Mouse (Mus musculus) heart, embryonic 11.5 days (tissue): ENCODE measurements around the gene Folr2. TPM values are rescaled to one million over a fixed set of nuclear protein-coding genes. Genes with fewer than 3 reads are reported as not detected.
A peak's percentile ranks its signal among the peaks of the same experiment; 100 is the strongest.

Experiments used
- ATAC-seq: fragments of 200-750 bp; cut with Nextera tagmentation; replicated peaks from 2 replicates; pipeline ENCODE4 v1.8.0; 2017; ENCODE audit warnings: moderate library complexity; ENCODE audit not compliant: insufficient number of reproducible peaks, low FRiP score, low TSS enrichment
- H3K27ac ChIP-seq: fragments of 300-500 bp; sonication (generic); 2 replicates; pipeline ENCODE4 v1.5.1; 2014; ENCODE audit warnings: mild to moderate bottlenecking, low read depth, low read length
- H3K27me3 ChIP-seq: fragments of 300-500 bp; sonication (generic); 2 replicates; pipeline ENCODE4 v1.6.1; 2014; ENCODE audit warnings: mild to moderate bottlenecking, low read length, mixed read lengths; ENCODE audit not compliant: control insufficient read depth, insufficient read depth
- H3K36me3 ChIP-seq: fragments of 300-500 bp; sonication (generic); 2 replicates; pipeline ENCODE4 v1.6.1; 2014; ENCODE audit warnings: mild to moderate bottlenecking, low read length, moderate library complexity, mixed read lengths; ENCODE audit not compliant: control insufficient read depth, insufficient read depth
- H3K4me1 ChIP-seq: fragments of 300-500 bp; sonication (generic); 2 replicates; pipeline ENCODE4 v1.6.1; 2014; ENCODE audit warnings: low read length; ENCODE audit not compliant: control insufficient read depth, insufficient read depth
- H3K4me2 ChIP-seq: fragments of 300-500 bp; sonication (generic); 2 replicates; pipeline ENCODE4 v1.6.1; 2014; ENCODE audit warnings: mild to moderate bottlenecking, moderate library complexity
- H3K4me3 ChIP-seq: fragments of 300-500 bp; sonication (generic); 2 replicates; pipeline ENCODE4 v1.5.1; 2014; ENCODE audit warnings: low read depth, low read length
- H3K9ac ChIP-seq: fragments of 300-500 bp; sonication (generic); 2 replicates; pipeline ENCODE4 v1.6.1; 2014; ENCODE audit warnings: mild to moderate bottlenecking, low read depth, low read length, moderate library complexity
- H3K9me3 ChIP-seq: fragments of 300-500 bp; sonication (generic); replicated peaks from 2 replicates; pipeline ENCODE4 v1.6.1; 2016; ENCODE audit warnings: low read length; ENCODE audit not compliant: control insufficient read depth
- WGBS: fragments of 180-500 bp; shearing (Covaris S2); extraction: QIAGEN DNeasy Blood & Tissue Kit; methylation state at CpG from one replicate; pipeline ENCODE4 v1.1.7; 2014; ENCODE audit not compliant: insufficient replicate concordance; 5-methylcytosine and 5-hydroxymethylcytosine counted together
- polyA plus RNA-seq: library from polyadenylated mRNA; unstranded; fragments of >200 nt; fragmentation: Nextera tagmentation; extraction: Ambion mirVana; gene quantifications from 2 replicates; pipeline ENCODE4 v1.2.1, GENCODE M21; 2014

The Folr2 gene
- polyA plus RNA-seq, result not detected in 2 replicates

DNA sequence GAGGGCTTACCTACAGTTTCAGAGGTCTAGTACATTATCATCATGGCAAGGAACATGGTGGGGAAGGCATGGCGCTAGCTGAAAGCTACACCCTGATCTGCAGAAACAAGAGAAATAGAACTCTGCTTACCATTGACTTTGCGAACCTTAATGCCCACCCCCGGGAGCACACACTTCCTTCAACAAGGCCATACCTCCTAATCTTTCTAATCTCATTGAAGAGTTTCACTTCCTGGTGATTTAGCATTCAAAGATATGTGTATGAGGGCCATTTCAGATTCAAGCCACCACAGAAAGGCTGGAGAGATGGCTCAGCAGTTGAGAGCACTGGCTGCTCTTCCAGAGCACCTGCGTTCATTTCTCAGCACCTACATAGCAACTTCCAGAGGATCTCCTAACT lies at the start of gene Folr2:
TSS of gene Folr2 (minus strand) at position 101 of the 400 bp plus-strand sequence.
- Histone ChIP-seq H3K4me2 (no peak within 1 kb of the TSS), H3K4me3 (no peak within 1 kb of the TSS), H3K27me3 (no peaks in the 10 kb centered on the region), H3K9me3 (no peaks in the 10 kb centered on the region), H3K9ac (no peak within 1 kb of the TSS), H3K4me1 (no peaks in the 10 kb centered on the region), H3K27ac (no peak within 1 kb of the TSS), H3K36me3 (no peaks in the 10 kb centered on the region)
- no peak for ATAC-seq
- WGBS, result 84% methylated on average over 4 of the region's 4 CpGs

DNA sequence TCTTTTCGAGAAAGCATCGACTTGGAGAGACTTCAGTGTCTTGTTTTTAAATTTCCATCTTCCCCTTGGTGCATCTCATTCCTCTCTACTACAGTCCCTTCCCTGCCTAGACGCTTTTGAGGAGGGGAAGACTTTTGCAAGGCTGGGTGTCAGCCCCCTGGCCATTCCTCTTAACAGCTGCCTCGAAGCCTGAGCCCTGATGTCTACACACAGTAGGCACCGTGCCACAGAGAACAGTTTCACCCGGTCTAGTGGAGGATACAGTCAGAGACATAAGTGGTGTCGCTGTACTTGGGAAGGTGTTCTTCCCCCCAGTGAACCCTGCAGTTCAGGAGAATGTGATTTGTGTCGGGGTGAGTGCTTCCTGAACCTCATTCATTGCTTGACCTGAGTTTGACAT lies 49.7 kb upstream of the Folr2 start:
- H3K27me3 ChIP-seq, result no peaks in the 10 kb centered on the region
- peak overlapping the region; percentile 93 for H3K9ac ChIP-seq
- WGBS, result 67% methylated on average over 8 of the region's 8 CpGs
- H3K4me1 ChIP-seq, result peaks cover 20% of the 10 kb centered on the region
- no peaks in the 10 kb centered on the region for H3K9me3 ChIP-seq
- no peak for ATAC-seq
- peak overlapping the region; percentile 97; the same call in 1 of the 2 replicates for H3K27ac ChIP-seq
- peak overlapping the region; percentile 87 for H3K4me3 ChIP-seq
- peak overlapping the region; percentile 81 for H3K4me2 ChIP-seq
- H3K36me3 ChIP-seq, result peaks cover 16% of the 10 kb centered on the region

DNA sequence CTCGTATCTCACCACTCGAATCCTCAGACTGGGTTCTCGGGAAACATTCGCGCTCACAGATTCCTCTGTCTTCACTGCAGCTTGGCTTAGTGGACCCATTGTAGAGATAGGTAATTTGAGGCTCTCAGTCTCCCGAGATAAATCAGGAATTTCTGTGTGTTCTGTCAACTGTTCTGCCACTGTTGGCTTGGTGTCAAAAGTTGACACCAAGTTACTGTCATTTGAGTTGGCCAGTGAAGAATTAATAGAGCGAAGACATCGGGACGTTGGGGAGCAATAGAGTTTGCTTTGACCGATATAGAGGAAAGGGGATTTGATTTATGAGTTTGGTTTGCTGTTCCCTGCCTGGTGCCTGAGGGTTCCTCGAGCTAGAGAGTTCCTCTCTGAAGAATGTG lies 49.3 kb upstream of the Folr2 start, which contains the start of gene Tomt:
TSS of gene Tomt (minus strand) at position 73 of the 395 bp plus-strand sequence.
- Histone ChIP-seq H3K9me3 (no peaks in the 10 kb centered on the region), H3K27ac (peak within 1 kb of the TSS; percentile 97), H3K4me3 (peak within 1 kb of the TSS; percentile 87), H3K4me1 (peaks cover 20% of the 10 kb centered on the region), H3K4me2 (peak within 1 kb of the TSS; percentile 81), H3K27me3 (no peaks in the 10 kb centered on the region), H3K36me3 (peaks cover 16% of the 10 kb centered on the region), H3K9ac (peak within 1 kb of the TSS; percentile 93)
- 17% methylated on average over 11 of the region's 11 CpGs for WGBS
- ATAC-seq, result no peak

DNA sequence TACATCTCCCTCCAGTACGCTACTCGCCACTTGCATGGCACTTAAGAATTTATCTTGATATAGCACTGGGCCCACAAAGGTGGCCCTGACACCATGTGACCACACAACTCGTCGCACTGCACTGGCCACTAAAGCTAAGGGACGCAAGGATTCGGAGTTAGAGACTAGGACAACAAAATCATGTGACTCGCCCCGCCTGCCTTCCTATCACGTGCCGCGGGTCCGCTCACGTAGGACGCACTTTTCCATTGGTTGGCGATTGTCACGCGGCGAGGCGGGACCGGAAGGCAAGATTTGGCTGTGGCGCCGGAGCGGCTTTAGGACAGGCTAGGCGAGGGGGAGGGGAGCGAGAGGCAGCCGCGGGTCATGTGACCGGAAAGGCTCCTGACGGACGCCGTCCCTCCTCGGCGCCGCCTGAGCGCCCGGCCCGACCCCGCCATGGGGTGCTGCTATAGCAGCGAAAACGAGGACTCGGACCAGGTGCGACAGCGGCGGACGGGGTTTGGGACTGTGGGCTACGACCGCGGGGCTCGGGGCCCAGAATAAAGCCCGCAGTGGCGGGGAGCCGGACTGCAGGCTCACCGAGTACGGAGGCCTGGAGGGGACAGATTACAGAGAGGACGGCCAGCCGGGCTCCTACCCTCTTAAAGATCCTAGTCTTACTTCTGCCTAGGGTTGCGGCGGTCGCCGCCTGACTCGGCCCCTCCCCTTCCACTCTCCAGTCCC lies 48.7 kb upstream of the Folr2 start, which contains the start of gene Lamtor1:
TSS of gene Lamtor1 (plus strand) at position 344 of the 726 bp plus-strand sequence.
- peaks cover 20% of the 10 kb centered on the region for H3K4me1 ChIP-seq
- peak within 1 kb of the TSS; percentile 87 for H3K4me3 ChIP-seq
- peak within 1 kb of the TSS; percentile 81 for H3K4me2 ChIP-seq
- peaks cover 13% of the 10 kb centered on the region for H3K36me3 ChIP-seq
- no peaks in the 10 kb centered on the region for H3K9me3 ChIP-seq
- no peaks in the 10 kb centered on the region for H3K27me3 ChIP-seq
- H3K9ac ChIP-seq, result peak within 1 kb of the TSS; percentile 93
- peak within 1 kb of the TSS; percentile 97 for H3K27ac ChIP-seq
- ATAC-seq, result peak; percentile 98
- WGBS, result under 1% methylated on average over 60 of the region's 61 CpGs

DNA sequence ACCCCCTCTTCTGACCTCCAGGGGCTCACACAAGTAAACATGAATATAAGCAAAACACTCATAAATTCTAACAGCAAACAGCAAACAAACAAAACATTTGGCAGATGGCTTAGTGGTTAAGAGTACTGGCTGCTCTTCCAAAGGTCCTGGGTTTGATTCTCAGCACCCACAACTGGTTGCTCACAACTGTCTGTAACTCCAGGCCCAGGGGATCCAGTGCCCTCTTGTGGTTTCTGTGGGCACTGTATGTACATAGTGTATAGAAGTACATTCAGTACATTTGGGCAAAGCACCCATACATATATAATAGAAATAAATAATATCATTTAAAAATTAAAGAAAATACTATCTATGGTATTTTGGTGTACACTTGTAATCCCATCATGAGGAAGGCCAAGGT lies 45.9 kb upstream of the Folr2 start:
- ATAC-seq, result no peak
- no peak overlapping the region for H3K9ac ChIP-seq

DNA sequence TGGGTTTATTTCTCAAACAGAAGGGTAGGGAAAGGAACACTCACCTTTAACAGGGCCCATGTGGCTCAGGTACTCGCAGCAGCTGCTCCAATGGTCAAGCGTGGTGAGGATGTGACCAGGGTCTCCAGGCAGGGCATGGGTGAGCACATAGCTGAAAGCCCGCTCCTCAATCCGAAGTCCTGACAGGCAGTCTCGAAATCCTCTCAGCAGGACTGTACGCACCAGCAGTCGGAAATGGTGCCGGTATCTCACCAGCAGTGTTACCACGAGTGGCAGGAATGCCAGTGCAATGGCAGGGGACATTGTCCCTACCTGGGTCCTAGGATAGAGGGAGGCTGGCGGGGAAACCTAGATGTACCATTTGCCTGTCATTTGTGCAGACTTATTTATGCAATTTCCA lies 45.0 kb upstream of the Folr2 start:
- no peak for ATAC-seq
- H3K4me3 ChIP-seq, result no peak overlapping the region
- H3K4me1 ChIP-seq, result peaks cover 10% of the 10 kb centered on the region
- no peaks in the 10 kb centered on the region for H3K27me3 ChIP-seq
- no peak overlapping the region for H3K9ac ChIP-seq
- no peak overlapping the region for H3K4me2 ChIP-seq
- H3K9me3 ChIP-seq, result no peaks in the 10 kb centered on the region
- H3K27ac ChIP-seq, result no peak overlapping the region
- H3K36me3 ChIP-seq, result 0 out of 2 replicates have a peak, but pooled peaks cover 7% of the 10 kb centered on the region
- WGBS, result 85% methylated on average over 10 of the region's 10 CpGs

More for the DNA sequence above, 45.9 kb upstream of the Folr2 start:
- Histone ChIP-seq H3K4me1 (peaks cover 13% of the 10 kb centered on the region), H3K4me3 (no peak overlapping the region), H3K4me2 (no peak overlapping the region), H3K27me3 (no peaks in the 10 kb centered on the region), H3K27ac (no peak overlapping the region), H3K9me3 (no peaks in the 10 kb centered on the region), H3K36me3 (0 out of 2 replicates have a peak, but pooled peaks cover 7% of the 10 kb centered on the region)

DNA sequence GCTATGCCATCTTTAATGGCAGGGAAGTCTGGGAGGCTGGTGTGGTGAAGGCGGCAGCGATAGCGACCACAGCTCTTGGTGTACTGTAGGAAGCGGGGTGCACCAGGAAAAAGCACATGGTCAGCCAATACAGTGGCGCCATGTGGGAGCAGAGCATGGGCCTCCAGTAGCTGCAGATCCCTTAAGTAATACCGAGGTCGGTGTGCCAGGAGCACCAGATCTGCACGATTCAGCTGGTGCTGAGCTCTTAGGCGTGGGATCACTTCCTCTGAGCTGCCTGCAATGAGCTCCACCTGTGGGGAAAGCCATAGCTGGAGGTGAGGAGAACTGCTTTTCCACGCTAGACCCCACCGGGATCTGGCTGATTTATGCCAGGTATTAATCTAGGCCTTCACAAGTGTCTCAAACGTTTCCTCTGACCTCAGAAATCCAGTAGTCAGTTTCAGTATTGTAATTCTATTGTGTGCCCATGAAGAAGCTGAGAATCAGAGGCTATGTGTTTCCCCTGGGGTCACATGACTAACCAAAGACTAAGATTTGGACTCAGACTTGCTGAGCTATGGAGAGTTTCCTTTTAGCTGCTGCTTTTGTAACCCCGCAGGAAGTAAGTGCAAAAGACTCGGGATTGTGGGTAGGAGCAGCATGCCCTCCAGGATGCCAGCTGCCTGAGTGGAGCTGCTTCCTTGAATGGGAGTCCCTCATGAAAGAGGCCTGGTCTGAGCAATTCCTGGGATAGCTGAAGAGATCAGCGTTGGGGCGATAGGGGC lies 43.5 kb upstream of the Folr2 start:
- peaks cover 4% of the 10 kb centered on the region; the same call in 1 of the 2 replicates for H3K4me1 ChIP-seq
- H3K36me3 ChIP-seq, result 0 out of 2 replicates have a peak, but pooled peaks cover 7% of the 10 kb centered on the region
- H3K4me2 ChIP-seq, result no peak overlapping the region
- WGBS, result 89% methylated on average over 16 of the region's 16 CpGs
- no peak for ATAC-seq
- H3K9me3 ChIP-seq, result no peaks in the 10 kb centered on the region
- H3K27me3 ChIP-seq, result no peaks in the 10 kb centered on the region
- H3K4me3 ChIP-seq, result no peak overlapping the region
- H3K9ac ChIP-seq, result no peak overlapping the region
- H3K27ac ChIP-seq, result no peak overlapping the region

DNA sequence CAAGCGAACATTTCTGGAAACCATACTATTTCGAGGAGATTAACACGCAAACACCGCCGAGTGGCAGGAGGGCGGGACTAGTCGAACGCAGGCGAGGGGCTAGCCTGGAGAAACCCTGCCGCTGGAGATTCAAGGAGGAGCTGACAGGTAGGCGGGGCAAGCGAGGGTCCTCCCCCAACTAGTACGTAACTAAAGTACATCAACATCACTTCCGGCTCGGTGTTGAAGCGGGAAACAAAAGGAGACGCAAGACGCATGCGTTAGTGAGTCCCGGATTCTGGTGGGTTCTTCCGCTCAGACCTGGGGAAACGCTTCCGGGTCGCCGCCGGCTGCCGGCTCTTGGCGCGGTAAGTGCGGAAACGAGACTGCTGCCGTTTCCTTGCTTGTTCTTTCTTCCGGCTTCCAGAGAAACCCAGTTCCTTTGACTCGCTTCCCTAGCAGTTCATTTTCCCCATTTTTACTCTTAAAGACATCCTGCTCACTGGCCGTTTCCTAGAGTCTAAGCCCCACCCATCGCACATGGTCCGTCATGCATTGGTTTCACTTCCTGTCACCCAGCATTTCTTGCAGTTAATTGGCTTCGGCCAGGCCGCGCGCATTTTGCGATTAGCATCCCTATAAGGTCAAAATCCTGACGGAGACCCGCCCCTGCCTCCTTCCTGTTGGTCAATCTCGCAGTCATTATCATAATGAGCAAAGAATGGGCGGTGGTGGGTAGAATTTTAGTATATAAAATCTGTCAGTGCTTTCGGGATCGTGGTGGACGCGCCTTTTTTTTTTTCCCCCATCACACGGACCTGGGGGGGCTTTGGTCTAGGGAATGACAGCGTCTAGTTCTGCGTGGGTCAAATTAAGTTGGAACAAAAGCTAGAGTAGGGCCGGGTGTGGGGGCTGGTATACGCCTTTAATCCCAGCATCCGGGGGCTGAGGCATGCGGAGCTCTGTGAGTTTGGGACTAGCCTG lies 39.4 kb upstream of the Folr2 start:
- Histone ChIP-seq H3K9ac (peak overlapping the region; percentile 81), H3K9me3 (no peaks in the 10 kb centered on the region), H3K4me1 (no peaks in the 10 kb centered on the region), H3K27me3 (no peaks in the 10 kb centered on the region), H3K36me3 (no peaks in the 10 kb centered on the region), H3K4me3 (peak overlapping the region; percentile 66), H3K4me2 (peak overlapping the region; percentile 62), H3K27ac (peak overlapping the region; percentile 90)
- under 1% methylated on average over 57 of the region's 57 CpGs for WGBS
- peak; percentile 97 for ATAC-seq
